Mouse (Mus musculus) forebrain, embryonic 12.5 days (tissue): Measurements from ENCODE around the gene Terf2ip. TPM values are rescaled to one million over a fixed set of nuclear protein-coding genes. Genes with fewer than 3 reads are reported as not detected.
A peak's percentile ranks its signal among the peaks of the same experiment; 100 is the strongest.

Experiments used
- ATAC-seq: fragments of 200-750 bp; cut with Nextera tagmentation; 2 replicates; pipeline ENCODE4 v1.8.0; 2017; ENCODE audit warnings: moderate TSS enrichment; ENCODE audit not compliant: low FRiP score
- H3K27ac ChIP-seq: fragments of 300-500 bp; sonication (generic); 2 replicates; pipeline ENCODE4 v1.5.1; 2016; ENCODE audit warnings: mild to moderate bottlenecking
- H3K27me3 ChIP-seq: fragments of 300-500 bp; sonication (generic); 2 replicates; pipeline ENCODE4 v1.6.1; 2016; ENCODE audit warnings: mild to moderate bottlenecking
- H3K36me3 ChIP-seq: fragments of 300-500 bp; sonication (generic); replicated peaks from 2 replicates; pipeline ENCODE4 v1.6.1; 2016; ENCODE audit warnings: mild to moderate bottlenecking
- H3K4me1 ChIP-seq: fragments of 300-500 bp; sonication (generic); 2 replicates; pipeline ENCODE4 v1.6.1; 2016
- H3K4me2 ChIP-seq: fragments of 300-500 bp; sonication (generic); 2 replicates; pipeline ENCODE4 v1.6.1; 2016; ENCODE audit warnings: mild to moderate bottlenecking, moderate library complexity
- H3K4me3 ChIP-seq: fragments of 300-500 bp; sonication (generic); replicated peaks from 2 replicates; pipeline ENCODE4 v1.5.1; 2016; ENCODE audit warnings: mild to moderate bottlenecking
- H3K9ac ChIP-seq: fragments of 300-500 bp; sonication (generic); 2 replicates; pipeline ENCODE4 v1.6.1; 2016; ENCODE audit warnings: mild to moderate bottlenecking
- H3K9me3 ChIP-seq: fragments of 300-500 bp; sonication (generic); 2 replicates; pipeline ENCODE4 v1.6.1; 2016
- WGBS: fragments of 180-500 bp; shearing (Covaris S2); methylation state at CpG from one replicate; pipeline ENCODE4 v1.1.7; 2016; 5-methylcytosine and 5-hydroxymethylcytosine counted together
- polyA plus RNA-seq: library from polyadenylated mRNA; unstranded; fragments of >200 nt; fragmentation: Nextera tagmentation; extraction: Ambion mirVana; gene quantifications from 2 replicates; pipeline ENCODE4 v1.2.1, GENCODE M21; 2016

Terf2ip gene
- polyA plus RNA-seq, 1 experiment from 2014 or later = 37.0 TPM

- no peak overlapping the region for H3K4me2 ChIP-seq
- no peaks in the 10 kb centered on the region for H3K9me3 ChIP-seq
- peaks cover 43% of the 10 kb centered on the region for H3K36me3 ChIP-seq
- H3K27me3 ChIP-seq = no peaks in the 10 kb centered on the region
- no peak overlapping the region for H3K9ac ChIP-seq
- H3K4me1 ChIP-seq = no peaks in the 10 kb centered on the region
- H3K4me3 ChIP-seq = no peak overlapping the region
- WGBS = 92% methylated on average over 10 of the region's 10 CpGs
- ATAC-seq = no peak
- H3K27ac ChIP-seq = no peak overlapping the region
These were observed 33.1 kb upstream of the Terf2ip start for GRCm38 (mm10) chr8:111978147-111978546.

DNA sequence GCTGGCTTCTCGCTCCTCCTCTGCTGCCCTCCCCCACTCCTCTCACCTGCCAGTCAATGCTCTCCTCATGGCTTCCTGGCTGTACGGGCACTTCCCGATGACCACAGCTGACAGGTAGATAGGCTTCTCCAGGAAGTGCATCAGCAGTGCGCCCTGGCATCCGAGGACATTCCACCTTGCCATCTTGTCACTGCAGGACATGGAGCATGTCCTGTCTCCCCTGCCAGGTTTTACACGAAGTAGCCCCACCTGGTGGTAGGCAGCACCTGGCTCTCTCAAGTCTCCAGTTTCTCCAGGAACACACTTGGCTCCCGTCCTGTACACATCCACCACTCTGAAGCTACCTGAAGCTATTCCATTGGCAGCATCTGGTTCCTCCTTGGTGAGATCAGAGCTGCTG, 29.1 kb upstream of the Terf2ip start:
- no peaks in the 10 kb centered on the region for H3K9me3 ChIP-seq
- WGBS = 79% methylated on average over 7 of the region's 7 CpGs
- no peak for ATAC-seq
- H3K9ac ChIP-seq = no peak overlapping the region
- peaks cover 56% of the 10 kb centered on the region for H3K36me3 ChIP-seq
- H3K27ac ChIP-seq = no peak overlapping the region
- no peak overlapping the region for H3K4me3 ChIP-seq
- no peaks in the 10 kb centered on the region for H3K27me3 ChIP-seq
- H3K4me2 ChIP-seq = no peak overlapping the region
- H3K4me1 ChIP-seq = no peaks in the 10 kb centered on the region

GRCm38 (mm10) chr8:111984511-111984910, 26.7 kb upstream of the Terf2ip start:
- Histone ChIP-seq H3K27ac (no peak overlapping the region), H3K4me1 (no peaks in the 10 kb centered on the region), H3K9ac (no peak overlapping the region), H3K36me3 (peaks cover 69% of the 10 kb centered on the region), H3K4me3 (no peak overlapping the region), H3K27me3 (no peaks in the 10 kb centered on the region), H3K9me3 (no peaks in the 10 kb centered on the region), H3K4me2 (no peak overlapping the region)
- ATAC-seq = no peak
- WGBS = 92% methylated on average over 10 of the region's 10 CpGs

GRCm38 (mm10) chr8:111989911-111990310, 21.3 kb upstream of the Terf2ip start:
- no peak for ATAC-seq
- 18% methylated on average over 7 of the region's 7 CpGs for WGBS
- Histone ChIP-seq H3K27me3 (no peaks in the 10 kb centered on the region), H3K4me1 (peaks cover 6% of the 10 kb centered on the region), H3K4me3 (no peak overlapping the region), H3K27ac (no peak overlapping the region), H3K36me3 (peaks cover 58% of the 10 kb centered on the region), H3K4me2 (no peak overlapping the region), H3K9ac (no peak overlapping the region), H3K9me3 (no peaks in the 10 kb centered on the region)

DNA sequence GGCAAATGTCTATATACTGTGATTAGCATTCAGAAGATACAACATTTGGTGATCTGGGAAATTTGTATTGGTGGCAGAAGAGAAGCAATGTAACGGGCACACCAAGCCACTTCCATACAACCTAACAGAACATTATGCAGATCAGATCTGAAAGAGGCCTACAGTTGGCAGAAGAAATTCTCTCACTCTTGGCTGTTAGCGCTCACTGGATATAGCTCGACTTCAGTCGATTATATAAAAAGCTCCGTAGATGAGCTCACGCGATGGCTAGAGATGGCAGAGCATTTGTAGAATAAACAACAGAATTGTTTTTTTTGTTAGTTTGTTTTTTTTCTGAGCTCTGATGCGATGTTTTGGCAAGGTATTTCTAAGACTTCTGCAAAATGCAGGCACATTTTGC, 19.9 kb upstream of the Terf2ip start:
- Histone ChIP-seq H3K4me2 (peak overlapping the region; percentile 72), H3K27me3 (no peaks in the 10 kb centered on the region), H3K4me3 (peak overlapping the region; percentile 79), H3K9ac (peak overlapping the region; percentile 75; the same call in 1 of the 2 replicates), H3K9me3 (no peaks in the 10 kb centered on the region), H3K36me3 (peaks cover 61% of the 10 kb centered on the region), H3K27ac (no peak overlapping the region), H3K4me1 (peaks cover 6% of the 10 kb centered on the region)
- 67% methylated on average over 8 of the region's 8 CpGs for WGBS
- ATAC-seq = no peak

DNA sequence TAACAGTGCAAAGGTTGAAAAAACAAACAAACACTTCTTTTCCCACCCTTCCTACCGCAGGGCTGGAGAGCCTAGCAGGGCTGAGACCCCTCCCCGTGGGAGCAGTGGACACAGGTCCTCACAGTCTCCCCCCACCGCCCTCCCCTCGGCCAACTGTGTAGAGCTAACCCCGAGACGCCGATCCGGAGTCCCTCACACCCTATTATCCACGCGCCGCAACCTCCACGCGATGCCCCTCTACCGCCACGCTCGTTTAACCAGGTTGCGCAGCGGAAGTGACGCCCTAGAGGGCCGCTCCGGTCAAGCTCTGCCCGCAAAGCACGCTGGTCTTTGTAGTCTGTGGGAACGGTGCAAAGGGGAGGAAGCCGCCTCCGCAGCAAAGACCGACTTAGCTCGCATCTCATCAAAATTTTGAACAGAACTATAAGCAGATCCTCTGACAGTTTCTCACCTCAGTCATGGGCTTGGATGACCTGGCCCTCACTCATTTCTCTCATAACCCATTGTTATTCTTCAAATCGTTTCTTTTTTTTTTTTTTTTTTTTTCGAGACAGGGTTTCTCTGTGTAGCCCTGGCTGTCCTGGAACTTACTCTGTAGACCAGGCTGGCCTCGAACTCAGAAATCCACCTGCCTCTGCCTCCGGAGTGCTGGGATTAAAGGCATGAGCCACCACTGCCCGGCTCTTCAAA, 19.0 kb upstream of the Terf2ip start, which contains the start of gene Adat1:
Adat1 (minus strand) TSS at position 290 of the 690 bp plus-strand sequence.
- Histone ChIP-seq H3K4me2 (peak within 1 kb of the TSS; percentile 72), H3K4me3 (peak within 1 kb of the TSS; percentile 79), H3K36me3 (peaks cover 64% of the 10 kb centered on the region), H3K27ac (no peak within 1 kb of the TSS), H3K9me3 (no peaks in the 10 kb centered on the region), H3K9ac (peak within 1 kb of the TSS; percentile 75), H3K27me3 (no peaks in the 10 kb centered on the region), H3K4me1 (peaks cover 6% of the 10 kb centered on the region)
- WGBS = 5% methylated on average over 33 of the region's 33 CpGs
- peak; percentile 96 for ATAC-seq

DNA sequence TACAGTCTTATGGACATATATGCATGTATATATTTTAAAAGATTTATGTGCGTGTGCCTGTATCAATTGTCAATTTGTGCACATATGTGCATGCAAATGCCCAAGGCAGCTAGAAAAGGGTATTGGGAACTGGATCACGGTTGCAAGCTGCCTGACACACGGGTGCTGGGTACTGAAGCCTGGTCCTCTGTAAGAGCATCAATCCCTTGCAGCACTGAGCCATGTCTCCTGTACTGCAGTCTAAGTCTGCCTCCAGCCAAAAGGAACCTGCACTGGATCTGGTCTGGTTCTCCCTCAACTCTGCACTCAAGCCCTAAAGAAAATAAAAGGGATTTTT, 18.5 kb upstream of the Terf2ip start:
- ATAC-seq = peak; percentile 21; the same call in 1 of the 2 replicates
- Histone ChIP-seq H3K36me3 (peaks cover 64% of the 10 kb centered on the region), H3K9me3 (no peaks in the 10 kb centered on the region), H3K9ac (no peak overlapping the region), H3K4me1 (peaks cover 6% of the 10 kb centered on the region), H3K4me2 (peak overlapping the region; percentile 72; the same call in 1 of the 2 replicates), H3K27ac (no peak overlapping the region), H3K27me3 (no peaks in the 10 kb centered on the region), H3K4me3 (no peak overlapping the region)
- 72% methylated on average over 3 of the region's 3 CpGs for WGBS

GRCm38 (mm10) chr8:112004754-112005153, 6.4 kb upstream of the Terf2ip start:
- peaks cover 71% of the 10 kb centered on the region for H3K36me3 ChIP-seq
- peaks cover 4% of the 10 kb centered on the region; the same call in 1 of the 2 replicates for H3K4me1 ChIP-seq
- no peak overlapping the region for H3K27ac ChIP-seq
- no peak overlapping the region for H3K4me2 ChIP-seq
- no peak overlapping the region for H3K9ac ChIP-seq
- H3K9me3 ChIP-seq = no peaks in the 10 kb centered on the region
- no peaks in the 10 kb centered on the region for H3K27me3 ChIP-seq
- no peak overlapping the region for H3K4me3 ChIP-seq
- ATAC-seq = no peak

- Histone ChIP-seq H3K9me3 (no peaks in the 10 kb centered on the region), H3K27ac (no peak overlapping the region), H3K27me3 (no peaks in the 10 kb centered on the region), H3K4me3 (no peak overlapping the region), H3K9ac (no peak overlapping the region), H3K4me2 (no peak overlapping the region), H3K4me1 (peaks cover 12% of the 10 kb centered on the region), H3K36me3 (peaks cover 62% of the 10 kb centered on the region)
- ATAC-seq = no peak
- WGBS = 95% methylated on average over 6 of the region's 6 CpGs
These were observed 5.6 kb upstream of the Terf2ip start for GRCm38 (mm10) chr8:112005601-112006000.

- WGBS = 96% methylated on average over 2 of the region's 2 CpGs
- H3K27ac ChIP-seq = no peak overlapping the region
- H3K4me3 ChIP-seq = no peak overlapping the region
- H3K9ac ChIP-seq = no peak overlapping the region
- H3K27me3 ChIP-seq = no peaks in the 10 kb centered on the region
- ATAC-seq = no peak
- H3K36me3 ChIP-seq = peaks cover 42% of the 10 kb centered on the region
- H3K4me2 ChIP-seq = no peak overlapping the region
- no peaks in the 10 kb centered on the region for H3K9me3 ChIP-seq
- H3K4me1 ChIP-seq = peaks cover 18% of the 10 kb centered on the region
These were observed 3.5 kb upstream of the Terf2ip start for GRCm38 (mm10) chr8:112007669-112008068.

- no peaks in the 10 kb centered on the region for H3K27me3 ChIP-seq
- H3K9ac ChIP-seq = no peak overlapping the region
- no peak overlapping the region for H3K4me3 ChIP-seq
- no peak overlapping the region for H3K27ac ChIP-seq
- no peaks in the 10 kb centered on the region for H3K9me3 ChIP-seq
- H3K4me1 ChIP-seq = peaks cover 24% of the 10 kb centered on the region
- peaks cover 25% of the 10 kb centered on the region for H3K36me3 ChIP-seq
- H3K4me2 ChIP-seq = no peak overlapping the region
- ATAC-seq = no peak
- WGBS = 94% methylated on average over 7 of the region's 7 CpGs
These were observed 1.6 kb upstream of the Terf2ip start for GRCm38 (mm10) chr8:112009558-112009957.

DNA sequence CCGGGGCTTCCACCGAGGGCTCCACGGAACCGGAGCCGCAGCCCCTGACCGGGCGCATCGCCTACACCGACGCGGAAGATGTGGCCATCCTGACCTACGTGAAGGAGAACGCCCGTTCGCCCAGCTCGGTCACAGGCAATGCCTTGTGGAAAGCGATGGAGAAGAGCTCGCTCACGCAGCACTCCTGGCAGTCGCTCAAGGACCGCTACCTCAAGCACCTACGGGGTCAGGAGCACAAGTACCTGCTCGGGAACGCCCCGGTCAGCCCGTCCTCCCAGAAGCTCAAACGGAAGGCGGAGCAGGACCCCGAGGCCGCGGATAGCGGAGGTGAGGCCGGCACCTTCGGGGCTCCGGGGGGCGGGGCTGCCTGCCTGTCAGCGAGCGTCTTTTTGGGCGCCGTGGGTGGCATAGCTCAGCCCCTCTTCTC, 631 bp downstream of the Terf2ip start:
- Histone ChIP-seq H3K4me1 (peaks cover 24% of the 10 kb centered on the region), H3K4me2 (peak overlapping the region; percentile 95), H3K4me3 (peak overlapping the region; percentile 93), H3K27ac (peak overlapping the region; percentile 77), H3K27me3 (no peaks in the 10 kb centered on the region), H3K36me3 (peaks cover 15% of the 10 kb centered on the region), H3K9me3 (no peaks in the 10 kb centered on the region), H3K9ac (peak overlapping the region; percentile 96)
- ATAC-seq = peak; percentile 64
- under 1% methylated on average over 40 of the region's 40 CpGs for WGBS

- H3K4me2 ChIP-seq = no peak within 1 kb of the TSS
- no peak within 1 kb of the TSS for H3K4me3 ChIP-seq
- ATAC-seq = no peak
- 90% methylated on average over 11 of the region's 11 CpGs for WGBS
- H3K36me3 ChIP-seq = peaks cover 32% of the 10 kb centered on the region
- no peaks in the 10 kb centered on the region for H3K27me3 ChIP-seq
- no peak within 1 kb of the TSS for H3K27ac ChIP-seq
- peaks cover 19% of the 10 kb centered on the region for H3K4me1 ChIP-seq
- H3K9me3 ChIP-seq = no peaks in the 10 kb centered on the region
- H3K9ac ChIP-seq = no peak within 1 kb of the TSS
These were observed 3.7 kb downstream of the Terf2ip start, which contains the start of gene Gm6793 for GRCm38 (mm10) chr8:112014936-112015335. TSS of gene Gm6793 (minus strand) at chr8:112015036.
